Mouse (Mus musculus): ENCODE measurements at regions not wholly inside any gene's neighbourhood (a gene's known extent, or its start where the extent isn't known, plus 50 kb on each side); places are given as distances from the start of the nearest gene placed in this dataset.

DNA sequence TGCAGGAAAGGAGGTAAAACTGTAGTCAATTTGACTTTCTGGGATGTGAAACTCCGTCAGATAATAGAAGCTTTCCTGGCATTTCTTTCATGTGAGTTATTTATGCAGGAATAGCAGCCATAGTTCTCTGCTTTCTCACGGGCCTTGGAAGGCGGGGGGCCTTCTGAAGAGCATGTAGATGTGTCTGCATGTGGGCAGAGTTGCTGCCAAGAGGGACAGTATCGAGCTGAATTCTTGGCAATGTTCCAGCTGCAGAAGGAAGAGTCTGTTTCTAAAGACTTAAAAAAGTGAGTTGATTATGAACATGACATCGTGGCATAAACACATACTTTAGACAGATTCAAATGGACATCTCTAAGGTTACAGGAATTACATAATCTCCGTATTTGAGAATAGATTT, 374.5 kb upstream of the Fam241a start:
- Histone ChIP-seq H3K4me3 (ENCODE audit: control insufficient read depth, insufficient read depth, low read length) (no peak overlapping the region), H3K27ac (ENCODE audit: control insufficient read depth, insufficient read depth, low read length) (no peak overlapping the region), H3K36me3 (ENCODE audit: control insufficient read depth, insufficient read depth, low read length) (no peaks in the 10 kb centered on the region), H3K4me1 (replicated peaks; ENCODE audit: control insufficient read depth, insufficient read depth, low read length) (no peaks in the 10 kb centered on the region), H3K27me3 (ENCODE audit: control insufficient read depth, insufficient read depth, low read length) (no peaks in the 10 kb centered on the region)
- TF ChIP-seq CTCF (IDR thresholded peaks at IDR 0.05; ENCODE audit: borderline replicate concordance, control insufficient read depth, extremely low read depth, insufficient read depth, low read length, poor library complexity): no peak
- no peak for TF ChIP-seq POLR2A (IDR thresholded peaks at IDR 0.05; ENCODE audit: control insufficient read depth, extremely low read depth, insufficient read depth, low read length, poor library complexity)
- DNase-seq: no peak
- WGBS: 78% methylated on average over 6 of the region's 6 CpGs

- Histone ChIP-seq H3K27me3 (ENCODE audit: control insufficient read depth, insufficient read depth, low read length) (no peaks in the 10 kb centered on the region), H3K4me1 (replicated peaks; ENCODE audit: control insufficient read depth, insufficient read depth, low read length) (no peaks in the 10 kb centered on the region), H3K27ac (ENCODE audit: control insufficient read depth, insufficient read depth, low read length) (no peak overlapping the region), H3K4me3 (ENCODE audit: control insufficient read depth, insufficient read depth, low read length) (no peak overlapping the region), H3K36me3 (ENCODE audit: control insufficient read depth, insufficient read depth, low read length) (no peaks in the 10 kb centered on the region)
- 84% methylated on average over 2 of the region's 2 CpGs for WGBS
- no peak for TF ChIP-seq POLR2A (IDR thresholded peaks at IDR 0.05; ENCODE audit: control insufficient read depth, extremely low read depth, insufficient read depth, low read length, poor library complexity)
- no peak for TF ChIP-seq CTCF (IDR thresholded peaks at IDR 0.05; ENCODE audit: borderline replicate concordance, control insufficient read depth, extremely low read depth, insufficient read depth, low read length, poor library complexity)
- DNase-seq: no peak
Measured at GRCm38 (mm10) chr3:128261208-128261607, 365.1 kb upstream of the Fam241a start.

- no peaks in the 10 kb centered on the region for H3K36me3 ChIP-seq (ENCODE audit: control insufficient read depth, insufficient read depth, low read length)
- H3K27me3 ChIP-seq (ENCODE audit: control insufficient read depth, insufficient read depth, low read length): no peaks in the 10 kb centered on the region
- no peak overlapping the region for H3K27ac ChIP-seq (ENCODE audit: control insufficient read depth, insufficient read depth, low read length)
- DNase-seq: no peak
- TF ChIP-seq POLR2A (IDR thresholded peaks at IDR 0.05; ENCODE audit: control insufficient read depth, extremely low read depth, insufficient read depth, low read length, poor library complexity) (no peak), CTCF (IDR thresholded peaks at IDR 0.05; ENCODE audit: borderline replicate concordance, control insufficient read depth, extremely low read depth, insufficient read depth, low read length, poor library complexity) (no peak)
- WGBS: 73% methylated on average over 2 of the region's 2 CpGs
- no peaks in the 10 kb centered on the region for H3K4me1 ChIP-seq (replicated peaks; ENCODE audit: control insufficient read depth, insufficient read depth, low read length)
- no peak overlapping the region for H3K4me3 ChIP-seq (ENCODE audit: control insufficient read depth, insufficient read depth, low read length)
Measured at GRCm38 (mm10) chr3:128247816-128248215, 351.7 kb upstream of the Fam241a start.

DNA sequence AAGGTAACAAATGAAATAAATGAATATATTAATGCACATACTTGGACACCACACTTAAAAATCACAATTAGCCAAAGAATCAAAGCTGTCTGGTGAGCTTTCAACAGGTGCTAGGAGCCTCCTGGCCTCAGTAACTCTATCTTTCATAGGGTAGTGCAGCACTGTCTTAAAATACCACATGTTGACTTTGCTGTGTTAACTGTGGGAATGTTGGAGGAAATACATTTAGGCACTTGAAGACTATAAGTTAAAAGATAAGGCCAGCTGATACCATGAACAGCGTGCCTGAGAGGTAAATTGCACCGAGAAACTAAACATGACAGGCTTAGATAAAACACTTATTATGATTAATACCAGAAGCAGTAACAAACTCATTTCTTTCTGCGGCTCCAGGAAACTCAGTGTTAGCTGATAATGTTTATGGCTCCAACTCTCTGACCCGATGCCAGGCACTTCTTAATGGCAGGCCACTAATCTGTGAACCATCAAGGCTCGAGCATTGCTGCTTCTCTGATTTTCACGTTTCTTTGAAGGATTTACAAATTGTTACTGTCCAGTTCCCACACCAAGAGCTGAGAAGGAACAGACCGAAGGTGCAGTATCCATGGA, 343.8 kb upstream of the Fam241a start:
- Histone ChIP-seq H3K27me3 (ENCODE audit: control insufficient read depth, insufficient read depth, low read length) (no peaks in the 10 kb centered on the region), H3K4me3 (ENCODE audit: control insufficient read depth, insufficient read depth, low read length) (no peak overlapping the region), H3K4me1 (replicated peaks; ENCODE audit: control insufficient read depth, insufficient read depth, low read length) (no peaks in the 10 kb centered on the region), H3K36me3 (ENCODE audit: control insufficient read depth, insufficient read depth, low read length) (no peaks in the 10 kb centered on the region), H3K27ac (ENCODE audit: control insufficient read depth, insufficient read depth, low read length) (no peak overlapping the region)
- no peak for DNase-seq
- 20% methylated on average over 7 of the region's 7 CpGs for WGBS
- TF ChIP-seq POLR2A (IDR thresholded peaks at IDR 0.05; ENCODE audit: control insufficient read depth, extremely low read depth, insufficient read depth, low read length, poor library complexity) (no peak), CTCF (IDR thresholded peaks at IDR 0.05; ENCODE audit: borderline replicate concordance, control insufficient read depth, extremely low read depth, insufficient read depth, low read length, poor library complexity) (no peak)

- DNase-seq: no peak
- Histone ChIP-seq H3K4me3 (ENCODE audit: control insufficient read depth, insufficient read depth, low read length) (no peak overlapping the region), H3K4me1 (replicated peaks; ENCODE audit: control insufficient read depth, insufficient read depth, low read length) (no peaks in the 10 kb centered on the region), H3K36me3 (ENCODE audit: control insufficient read depth, insufficient read depth, low read length) (no peaks in the 10 kb centered on the region), H3K27ac (ENCODE audit: control insufficient read depth, insufficient read depth, low read length) (no peak overlapping the region), H3K27me3 (ENCODE audit: control insufficient read depth, insufficient read depth, low read length) (no peaks in the 10 kb centered on the region)
- TF ChIP-seq CTCF (IDR thresholded peaks at IDR 0.05; ENCODE audit: borderline replicate concordance, control insufficient read depth, extremely low read depth, insufficient read depth, low read length, poor library complexity) (no peak), POLR2A (IDR thresholded peaks at IDR 0.05; ENCODE audit: control insufficient read depth, extremely low read depth, insufficient read depth, low read length, poor library complexity) (no peak)
- WGBS: 86% methylated on average over 5 of the region's 5 CpGs
Measured at GRCm38 (mm10) chr3:128230390-128230789, 334.3 kb upstream of the Fam241a start.

GRCm38 (mm10) chr3:128226930-128227585, 330.9 kb upstream of the Fam241a start:
- H3K27ac ChIP-seq (ENCODE audit: control insufficient read depth, insufficient read depth, low read length): no peak overlapping the region
- 90% methylated on average over 6 of the region's 6 CpGs for WGBS
- no peak for DNase-seq

More at GRCm38 (mm10) chr3:128226930-128227585, 330.9 kb upstream of the Fam241a start:
- Histone ChIP-seq H3K4me1 (replicated peaks; ENCODE audit: control insufficient read depth, insufficient read depth, low read length) (no peaks in the 10 kb centered on the region), H3K27me3 (ENCODE audit: control insufficient read depth, insufficient read depth, low read length) (no peaks in the 10 kb centered on the region), H3K4me3 (ENCODE audit: control insufficient read depth, insufficient read depth, low read length) (no peak overlapping the region), H3K36me3 (ENCODE audit: control insufficient read depth, insufficient read depth, low read length) (no peaks in the 10 kb centered on the region)
- TF ChIP-seq CTCF (IDR thresholded peaks at IDR 0.05; ENCODE audit: borderline replicate concordance, control insufficient read depth, extremely low read depth, insufficient read depth, low read length, poor library complexity) (no peak), POLR2A (IDR thresholded peaks at IDR 0.05; ENCODE audit: control insufficient read depth, extremely low read depth, insufficient read depth, low read length, poor library complexity) (no peak)

Measured in thymus, adult 2 months (tissue).